ENCODE assay signal across 1 mouse cellular context in the genomic region with DNA sequence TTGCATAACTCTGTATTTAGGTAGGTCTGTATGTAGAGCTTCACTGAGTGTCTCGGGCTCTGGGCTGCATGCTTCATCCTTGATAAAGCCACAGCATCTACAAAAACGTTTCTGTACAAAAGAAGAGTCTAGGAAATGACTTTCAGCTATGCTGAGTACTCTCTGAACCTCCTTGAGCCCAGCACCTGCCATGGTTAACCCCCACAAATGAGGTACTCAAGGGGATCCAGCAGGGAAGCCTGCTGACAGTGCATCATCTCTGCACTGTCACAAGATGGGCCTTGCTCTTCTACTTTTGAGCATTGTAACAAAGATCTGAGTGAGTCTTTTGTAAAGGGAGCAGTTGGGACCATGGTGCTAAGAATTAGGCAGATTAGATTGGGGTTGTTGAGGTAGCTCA.
TF ChIP-seq lines count a peak whose summit lies in the region.

No protein-coding gene starts in this region.

TF ChIP-seq in MEL, 35 proteins besides CTCF, POLR2A, EP300 and RAD21 (continued from another document):
- TF ChIP-seq POLR2AphosphoS2 (IDR thresholded peaks at IDR 0.05; ENCODE audit: low read length) = no peak
- TF ChIP-seq TBP (IDR thresholded peaks at IDR 0.05; ENCODE audit: low read depth, low read length) = no peak
- TF ChIP-seq ELF1 (IDR thresholded peaks at IDR 0.05; ENCODE audit: low read depth, low read length) = no peak
- TF ChIP-seq ETS1 (IDR thresholded peaks at IDR 0.05; ENCODE audit: low read depth, low read length) = no peak
- TF ChIP-seq TCF12 (IDR thresholded peaks at IDR 0.05; ENCODE audit: low read depth, low read length) = no peak
